Mouse (Mus musculus): ENCODE results near the gene Ahnak.

GRCm38 (mm10) chr19:8994813-8995607 is 5.9 kb downstream of the Ahnak start:
- no peak for TF ChIP-seq EP300 (optimal IDR thresholded peaks at IDR 0.05)
- peak; percentile 18; the same call in 1 of the 2 replicates for TF ChIP-seq CTCF (IDR thresholded peaks at IDR 0.05; ENCODE audit: low read depth)
